Comparison of ENCODE assay signal across 17 mouse cellular contexts in genomic region chr6:31210209-31210714, GRCm38 (mm10).
DNase-seq lines count a peak whose midpoint lies in the region; ATAC-seq and TF ChIP-seq lines count a peak whose summit lies in the region.
"Had no signal": no experiment of that assay in that cellular context is flagged by ENCODE, and none has a peak within 500 bp of the region (broad histone marks: within the 10 kb centered on the region; RNA-seq: fewer than 3 reads in every experiment).

No protein-coding gene starts in this region.

- no peak for ATAC-seq in heart, embryonic 11.5 days (replicated peaks; ENCODE audit: insufficient number of reproducible peaks, low FRiP score, low TSS enrichment)
- ATAC-seq in megakaryocyte, adult 5-6 weeks (ENCODE audit: poor library complexity, severe bottlenecking), result no peak
- ATAC-seq in activated CD4-positive, CD25-positive, alpha-beta regulatory T cell, adult 4 months, result peak; percentile 17
- no peak for ATAC-seq in forebrain, embryonic 11.5 days (replicated peaks; ENCODE audit: low FRiP score)

- no peak overlapping the region for H3K4me3 ChIP-seq in heart, adult 2 months
- no peak overlapping the region for H3K4me3 ChIP-seq in heart, embryonic 11.5 days (ENCODE audit: low read depth, low read length)
- peak overlapping the region; percentile 70 for H3K4me3 ChIP-seq in megakaryocyte, embryonic 14.5 days (replicated peaks)
- no peak overlapping the region for H3K4me3 ChIP-seq in limb, embryonic 10.5 days
- H3K4me3 ChIP-seq in forebrain, embryonic 11.5 days (ENCODE audit: low read depth, low read length), result no peak overlapping the region
- H3K4me3 ChIP-seq: embryonic facial prominence, embryonic 10.5 days; hindbrain, embryonic 15.5 days; limb, embryonic 12.5 days; midbrain, embryonic 12.5 days; stomach, embryonic 15.5 days had no signal

- H3K36me3 ChIP-seq in heart, adult 2 months (ENCODE audit: control insufficient read depth, insufficient read depth, low read length), result peaks cover 77% of the 10 kb centered on the region
- no peaks in the 10 kb centered on the region for H3K36me3 ChIP-seq in heart, embryonic 11.5 days (ENCODE audit: control insufficient read depth, insufficient read depth, low read length)
- H3K36me3 ChIP-seq in megakaryocyte, embryonic 14.5 days (replicated peaks; ENCODE audit: low read length), result peaks cover 63% of the 10 kb centered on the region
- H3K36me3 ChIP-seq in splenic B cell, adult 2 months (ENCODE audit: control insufficient read depth, insufficient read depth, low read length, poor library complexity, severe bottlenecking), result peaks cover 3% of the 10 kb centered on the region; the same call in 1 of the 2 replicates
- no peaks in the 10 kb centered on the region for H3K36me3 ChIP-seq in limb, embryonic 10.5 days
- H3K36me3 ChIP-seq in forebrain, embryonic 11.5 days (ENCODE audit: control insufficient read depth, insufficient read depth, low read length), result no peaks in the 10 kb centered on the region
- H3K36me3 ChIP-seq: embryonic facial prominence, embryonic 10.5 days; hindbrain, embryonic 15.5 days; limb, embryonic 12.5 days; midbrain, embryonic 12.5 days; stomach, embryonic 15.5 days had no signal

- TF ChIP-seq POLR2A in heart, adult 2 months (IDR thresholded peaks at IDR 0.05; ENCODE audit: insufficient read depth, low read depth, low read length), result no peak

- no peak overlapping the region for H3K27ac ChIP-seq in heart, adult 2 months
- H3K27ac ChIP-seq in heart, embryonic 11.5 days (ENCODE audit: low read depth, low read length), result no peak overlapping the region
- H3K27ac ChIP-seq in limb, embryonic 10.5 days, result no peak overlapping the region
- H3K27ac ChIP-seq in forebrain, embryonic 11.5 days (ENCODE audit: low read depth, low read length), result no peak overlapping the region
- H3K27ac ChIP-seq: embryonic facial prominence, embryonic 10.5 days; hindbrain, embryonic 15.5 days; limb, embryonic 12.5 days; midbrain, embryonic 12.5 days; stomach, embryonic 15.5 days had no signal

- DNase-seq in heart, adult 2 months, result no peak
- peak; percentile 47 for DNase-seq in splenic B cell, adult 2 months (ENCODE audit: low read depth, low spot score)
- DNase-seq in limb, embryonic 10.5 days (ENCODE audit: low spot score), result no peak
- no peak for DNase-seq in forebrain, embryonic 11.5 days (ENCODE audit: low spot score)
- DNase-seq: cerebellum, adult 8-10 months; heart, postnatal 10 days; kidney, postnatal 10 days; lung, embryonic 14.5 days had no signal

- TF ChIP-seq EP300 in heart, adult 2 months (IDR thresholded peaks at IDR 0.05; ENCODE audit: insufficient read depth, low read depth, low read length), result no peak

- H3K9me3 ChIP-seq in heart, embryonic 11.5 days (replicated peaks; ENCODE audit: control insufficient read depth, low read length), result no peaks in the 10 kb centered on the region
- no peaks in the 10 kb centered on the region for H3K9me3 ChIP-seq in megakaryocyte, embryonic 14.5 days
- no peaks in the 10 kb centered on the region for H3K9me3 ChIP-seq in limb, embryonic 10.5 days (replicated peaks)
- H3K9me3 ChIP-seq in forebrain, embryonic 11.5 days (ENCODE audit: control insufficient read depth, low read length), result no peaks in the 10 kb centered on the region
- H3K9me3 ChIP-seq: embryonic facial prominence, embryonic 10.5 days; hindbrain, embryonic 15.5 days; limb, embryonic 12.5 days; midbrain, embryonic 12.5 days; stomach, embryonic 15.5 days had no signal

- intact Hi-C loops in heart, adult 2 months (cut with DNase I), result no loop called here

- no peak overlapping the region for H3K9ac ChIP-seq in heart, adult 2 months (ENCODE audit: low read depth, low read length)
- H3K9ac ChIP-seq in heart, embryonic 11.5 days (ENCODE audit: low read depth, low read length), result no peak overlapping the region
- H3K9ac ChIP-seq in forebrain, embryonic 11.5 days (ENCODE audit: low read length), result no peak overlapping the region
- H3K9ac ChIP-seq: hindbrain, embryonic 15.5 days; limb, embryonic 12.5 days; lung, embryonic 14.5 days; midbrain, embryonic 12.5 days; stomach, embryonic 15.5 days had no signal

- 75% methylated on average over 7 of the region's 7 CpGs for WGBS in heart, adult 2 months
- WGBS in heart, embryonic 11.5 days (ENCODE audit: insufficient replicate concordance), result 74% methylated on average over 7 of the region's 7 CpGs
- WGBS in limb, embryonic 10.5 days, result 81% methylated on average over 7 of the region's 7 CpGs
- 80% methylated on average over 7 of the region's 7 CpGs for WGBS in forebrain, embryonic 11.5 days

- H3K4me2 ChIP-seq in heart, embryonic 11.5 days, result no peak overlapping the region
- no peak overlapping the region for H3K4me2 ChIP-seq in forebrain, embryonic 11.5 days (ENCODE audit: low read depth, low read length, severe bottlenecking)
- H3K4me2 ChIP-seq: hindbrain, embryonic 15.5 days; limb, embryonic 12.5 days; midbrain, embryonic 12.5 days; stomach, embryonic 15.5 days had no signal

- H3K79me2 ChIP-seq in heart, adult 2 months (replicated peaks; ENCODE audit: control insufficient read depth, insufficient read depth, low read length), result peaks cover 13% of the 10 kb centered on the region

- H3K4me1 ChIP-seq in heart, adult 2 months (ENCODE audit: control insufficient read depth, insufficient read depth, low read length), result peaks cover 26% of the 10 kb centered on the region
- H3K4me1 ChIP-seq in heart, embryonic 11.5 days (ENCODE audit: control insufficient read depth, insufficient read depth, low read length), result no peaks in the 10 kb centered on the region
- H3K4me1 ChIP-seq in megakaryocyte, embryonic 14.5 days, result peaks cover 84% of the 10 kb centered on the region
- no peaks in the 10 kb centered on the region for H3K4me1 ChIP-seq in limb, embryonic 10.5 days
- no peaks in the 10 kb centered on the region for H3K4me1 ChIP-seq in forebrain, embryonic 11.5 days (replicated peaks; ENCODE audit: control insufficient read depth, insufficient read depth, low read length)
- H3K4me1 ChIP-seq: embryonic facial prominence, embryonic 10.5 days; hindbrain, embryonic 15.5 days; limb, embryonic 12.5 days; midbrain, embryonic 12.5 days; stomach, embryonic 15.5 days had no signal

- TF ChIP-seq CTCF in heart, adult 2 months (IDR thresholded peaks at IDR 0.05), result peak; percentile 44

- H3K27me3 ChIP-seq in heart, adult 2 months (ENCODE audit: control insufficient read depth, insufficient read depth, low read length), result no peaks in the 10 kb centered on the region
- no peaks in the 10 kb centered on the region; the same call in 1 of the 2 replicates for H3K27me3 ChIP-seq in heart, embryonic 11.5 days (ENCODE audit: control insufficient read depth, insufficient read depth, low read length)
- H3K27me3 ChIP-seq in megakaryocyte, embryonic 14.5 days (replicated peaks), result no peaks in the 10 kb centered on the region
- H3K27me3 ChIP-seq in splenic B cell, adult 2 months (ENCODE audit: control insufficient read depth, insufficient read depth, low read length, poor library complexity, severe bottlenecking), result no peaks in the 10 kb centered on the region
- peaks cover 13% of the 10 kb centered on the region for H3K27me3 ChIP-seq in limb, embryonic 10.5 days (ENCODE audit: low read depth, poor library complexity, severe bottlenecking)
- H3K27me3 ChIP-seq in forebrain, embryonic 11.5 days (ENCODE audit: control insufficient read depth, insufficient read depth, low read length), result no peaks in the 10 kb centered on the region; the same call in 1 of the 2 replicates
- H3K27me3 ChIP-seq: stomach, embryonic 15.5 days had no signal
